Mouse (Mus musculus) midbrain, embryonic 13.5 days (tissue): ENCODE results near the gene Coq5. TPM values are rescaled to one million over a fixed set of nuclear protein-coding genes. Genes with fewer than 3 reads are reported as not detected.

Experiments
- ATAC-seq: fragments of 200-750 bp; cut with Nextera tagmentation; 2 replicates; pipeline ENCODE4 v1.8.0; 2017; ENCODE audit warnings: mild to moderate bottlenecking, moderate TSS enrichment, moderate library complexity
- H3K27ac ChIP-seq: fragments of 300-500 bp; sonication (generic); 2 replicates; pipeline ENCODE4 v1.5.1; 2015; ENCODE audit warnings: inconsistent platforms, mild to moderate bottlenecking, moderate library complexity
- H3K27me3 ChIP-seq: fragments of 300-500 bp; sonication (generic); 2 replicates; pipeline ENCODE4 v1.6.1; 2015; ENCODE audit warnings: mild to moderate bottlenecking, inconsistent platforms
- H3K36me3 ChIP-seq: fragments of 300-500 bp; sonication (generic); 2 replicates; pipeline ENCODE4 v1.6.1; 2015; ENCODE audit warnings: mild to moderate bottlenecking, inconsistent platforms
- H3K4me1 ChIP-seq: fragments of 300-500 bp; sonication (generic); replicated peaks from 2 replicates; pipeline ENCODE4 v1.6.1; 2015; ENCODE audit warnings: inconsistent platforms
- H3K4me2 ChIP-seq: fragments of 300-500 bp; sonication (generic); replicated peaks from 2 replicates; pipeline ENCODE4 v1.6.1; 2015; ENCODE audit warnings: moderate library complexity, mild to moderate bottlenecking, inconsistent platforms
- H3K4me3 ChIP-seq: fragments of 300-500 bp; sonication (generic); replicated peaks from 2 replicates; pipeline ENCODE4 v1.5.1; 2015; ENCODE audit warnings: mild to moderate bottlenecking, inconsistent platforms
- H3K9ac ChIP-seq: fragments of 300-500 bp; sonication (generic); replicated peaks from 2 replicates; pipeline ENCODE4 v1.6.1; 2015; ENCODE audit warnings: mild to moderate bottlenecking, inconsistent platforms
- H3K9me3 ChIP-seq: fragments of 300-500 bp; sonication (generic); 2 replicates; pipeline ENCODE4 v1.6.1; 2016; ENCODE audit warnings: mild to moderate bottlenecking, inconsistent platforms
- WGBS: fragments of 180-500 bp; shearing (Covaris S2); methylation state at CpG from one replicate; pipeline ENCODE4 v1.1.7; 2015; 5-methylcytosine and 5-hydroxymethylcytosine counted together
- polyA plus RNA-seq: library from polyadenylated mRNA; unstranded; fragments of >200 nt; fragmentation: Nextera tagmentation; extraction: Ambion mirVana; gene quantifications from 2 replicates; pipeline ENCODE4 v1.2.1, GENCODE M21; 2015

The Coq5 gene
- polyA plus RNA-seq, 1 experiment from 2014 or later, result 56.8 TPM

- H3K27me3 ChIP-seq, result no peaks in the 10 kb centered on the region
- H3K4me2 ChIP-seq, result peak overlapping the region; percentile 90
- H3K9me3 ChIP-seq, result no peaks in the 10 kb centered on the region
- peak overlapping the region; percentile 100 for H3K9ac ChIP-seq
- peak overlapping the region; percentile 90 for H3K27ac ChIP-seq
- peaks cover 50% of the 10 kb centered on the region for H3K4me1 ChIP-seq
- peak; percentile 79 for ATAC-seq
- under 1% methylated on average over 67 of the region's 77 CpGs for WGBS
- peak overlapping the region; percentile 98 for H3K4me3 ChIP-seq
- peaks cover 9% of the 10 kb centered on the region for H3K36me3 ChIP-seq
These were observed 7.3 kb upstream of the Coq5 start for GRCm38 (mm10) chr5:115271931-115272811.

DNA sequence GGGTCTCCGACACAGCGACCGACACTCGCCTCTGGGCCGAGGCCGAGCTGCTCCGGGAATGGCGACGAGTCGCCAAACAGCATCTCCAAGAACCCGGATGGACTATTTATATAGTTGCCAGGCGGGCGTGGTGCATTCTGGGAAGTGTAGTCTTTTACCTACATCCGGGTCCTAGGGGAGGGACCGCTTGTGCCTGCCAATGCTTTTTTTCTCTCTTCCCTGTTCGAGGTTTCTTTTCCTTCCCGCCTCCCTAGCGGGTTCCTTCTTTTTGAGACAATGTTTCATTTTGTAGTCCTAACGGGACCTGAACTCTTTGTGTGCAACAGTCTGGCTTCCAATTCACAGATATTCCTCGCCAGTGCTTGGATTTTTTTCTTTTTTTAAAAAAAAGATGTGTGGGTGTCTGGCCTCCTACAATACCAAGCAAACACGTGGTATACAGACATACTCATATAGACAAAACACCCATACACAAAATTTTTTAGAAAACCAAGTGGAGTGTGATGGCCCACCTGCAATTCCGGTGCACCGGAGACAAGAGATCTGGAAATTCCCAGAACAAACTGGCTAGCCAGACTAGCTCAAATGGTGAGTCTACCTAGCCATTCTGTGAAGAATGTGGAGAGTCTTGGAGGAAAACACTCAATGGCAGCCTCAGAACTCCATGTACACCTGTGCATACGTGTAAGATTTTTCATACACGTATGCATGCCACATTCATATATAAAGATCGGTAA lies 6.5 kb upstream of the Coq5 start, which contains the start of gene Rnf10:
Gene Rnf10 (minus strand): TSS at position 87 of the 737 bp plus-strand sequence.
- ATAC-seq, result peak; percentile 90
- 13% methylated on average over 25 of the region's 26 CpGs for WGBS
- Histone ChIP-seq H3K27me3 (no peaks in the 10 kb centered on the region), H3K9me3 (no peaks in the 10 kb centered on the region), H3K4me2 (peak within 1 kb of the TSS; percentile 90), H3K4me1 (peaks cover 45% of the 10 kb centered on the region), H3K9ac (peak within 1 kb of the TSS; percentile 100), H3K27ac (peak within 1 kb of the TSS; percentile 90), H3K4me3 (peak within 1 kb of the TSS; percentile 98), H3K36me3 (peaks cover 9% of the 10 kb centered on the region)

DNA sequence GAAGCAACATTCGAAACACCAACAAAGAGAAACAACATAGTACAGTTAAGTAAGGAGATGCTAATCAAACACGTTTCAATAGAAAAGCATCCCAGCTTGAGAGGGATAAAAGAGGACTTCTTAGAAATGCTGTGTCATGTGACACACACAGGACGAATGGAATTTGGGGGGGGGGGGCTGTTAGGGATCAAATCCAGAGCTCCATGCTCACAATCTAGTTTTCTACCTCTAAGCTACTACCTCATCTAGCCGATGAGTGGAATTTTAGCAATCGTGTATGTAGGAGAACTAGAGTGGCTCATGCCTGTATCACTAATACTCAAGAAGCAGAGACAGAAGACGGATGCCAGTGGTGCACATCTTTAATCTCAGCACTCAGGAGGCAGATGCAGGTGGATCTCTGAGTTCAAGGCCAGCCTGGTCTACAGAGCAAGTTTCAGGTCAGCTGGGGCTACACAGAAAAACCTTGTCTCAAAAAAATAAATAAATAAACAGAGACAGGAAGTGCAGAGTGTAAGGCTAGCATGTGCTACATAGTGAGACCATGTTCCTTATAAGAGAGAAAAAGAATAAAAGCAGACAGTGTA lies 5.8 kb upstream of the Coq5 start:
- Histone ChIP-seq H3K9me3 (no peaks in the 10 kb centered on the region), H3K36me3 (peaks cover 5% of the 10 kb centered on the region; the same call in 1 of the 2 replicates), H3K4me2 (peak overlapping the region; percentile 90), H3K9ac (peak overlapping the region; percentile 51; the same call in 1 of the 2 replicates), H3K4me3 (0 out of 2 replicates have a peak overlapping the region, but pooled peaks have one; percentile 98), H3K4me1 (peaks cover 40% of the 10 kb centered on the region), H3K27me3 (no peaks in the 10 kb centered on the region), H3K27ac (peak overlapping the region; percentile 90)
- no peak for ATAC-seq
- WGBS, result 68% methylated on average over 6 of the region's 6 CpGs

GRCm38 (mm10) chr5:115274353-115274752 lies 5.1 kb upstream of the Coq5 start:
- no peak overlapping the region for H3K4me2 ChIP-seq
- no peak overlapping the region for H3K4me3 ChIP-seq
- H3K27ac ChIP-seq, result no peak overlapping the region
- no peak overlapping the region for H3K9ac ChIP-seq
- no peaks in the 10 kb centered on the region for H3K9me3 ChIP-seq
- peaks cover 33% of the 10 kb centered on the region for H3K4me1 ChIP-seq
- WGBS, result 71% methylated on average over 1 of the region's 1 CpGs
- ATAC-seq, result no peak
- H3K27me3 ChIP-seq, result no peaks in the 10 kb centered on the region
- H3K36me3 ChIP-seq, result no peaks in the 10 kb centered on the region

DNA sequence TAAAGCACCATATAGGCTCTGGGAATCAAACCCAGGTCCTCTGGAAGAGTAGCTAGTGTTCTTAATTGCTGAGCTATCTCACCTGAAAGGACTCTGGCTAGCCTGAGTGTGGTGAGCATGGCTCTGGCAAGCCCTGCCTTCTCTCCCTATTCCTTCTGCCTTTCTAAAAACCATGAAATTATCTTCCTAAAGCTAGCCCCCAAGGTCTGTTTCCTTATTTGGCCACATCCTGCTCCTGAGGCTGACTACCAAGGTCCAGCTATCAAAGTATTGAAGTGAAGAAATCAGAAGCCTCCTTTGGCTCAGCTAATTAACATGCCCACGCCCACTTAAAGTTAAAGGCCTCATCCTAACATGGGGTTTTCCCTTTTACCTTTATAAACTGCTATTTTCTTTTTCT lies 4.7 kb upstream of the Coq5 start:
- ATAC-seq, result no peak
- no peak overlapping the region for H3K9ac ChIP-seq
- 91% methylated on average over 1 of the region's 1 CpGs for WGBS
- H3K36me3 ChIP-seq, result no peaks in the 10 kb centered on the region
- no peak overlapping the region for H3K4me2 ChIP-seq
- no peak overlapping the region for H3K4me3 ChIP-seq
- no peak overlapping the region for H3K27ac ChIP-seq
- H3K27me3 ChIP-seq, result no peaks in the 10 kb centered on the region
- H3K4me1 ChIP-seq, result peaks cover 29% of the 10 kb centered on the region
- no peaks in the 10 kb centered on the region for H3K9me3 ChIP-seq

DNA sequence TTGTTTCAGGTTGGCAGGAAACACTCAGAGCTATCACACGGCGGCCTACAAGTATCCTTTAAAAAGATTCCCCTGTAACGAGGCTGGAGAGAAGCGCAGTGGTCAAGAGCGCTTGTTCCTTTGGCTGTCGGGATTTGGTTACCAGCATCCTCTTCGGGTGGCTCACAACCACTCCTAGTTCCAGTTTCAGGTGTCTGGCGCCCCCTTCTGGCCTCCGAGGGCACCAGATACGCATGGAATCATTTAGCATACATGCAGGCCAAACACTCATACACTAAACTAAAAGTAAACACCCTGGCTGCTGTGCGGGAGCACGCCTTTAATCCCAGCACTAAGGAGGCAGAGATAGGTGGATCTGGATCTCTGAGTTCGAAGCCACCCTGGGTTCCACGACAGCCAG lies 3.5 kb upstream of the Coq5 start:
- no peak overlapping the region for H3K27ac ChIP-seq
- no peaks in the 10 kb centered on the region for H3K9me3 ChIP-seq
- H3K9ac ChIP-seq, result no peak overlapping the region
- no peak overlapping the region for H3K4me2 ChIP-seq
- H3K36me3 ChIP-seq, result no peaks in the 10 kb centered on the region
- 31% methylated on average over 14 of the region's 14 CpGs for WGBS
- peaks cover 23% of the 10 kb centered on the region for H3K4me1 ChIP-seq
- no peak for ATAC-seq
- no peak overlapping the region for H3K4me3 ChIP-seq
- H3K27me3 ChIP-seq, result no peaks in the 10 kb centered on the region

DNA sequence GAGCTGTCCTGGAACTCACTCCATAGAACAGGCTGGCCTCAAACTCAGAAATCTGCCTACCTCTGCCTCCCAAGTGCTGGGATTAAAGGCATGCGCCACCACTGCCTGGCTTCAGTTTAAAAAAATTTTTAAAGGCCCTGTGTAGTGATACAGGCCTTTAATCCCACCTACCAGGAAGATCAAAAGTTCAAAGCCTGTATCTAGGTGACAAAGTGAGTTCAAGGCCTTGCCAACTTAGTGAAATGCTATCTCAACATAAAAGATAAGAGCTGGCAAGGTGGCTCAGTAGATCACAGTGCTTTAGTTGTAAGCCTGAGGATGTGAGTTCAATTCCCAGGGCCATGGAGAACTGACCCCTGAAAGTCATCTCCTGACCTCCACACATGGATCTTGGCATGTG lies 1.4 kb upstream of the Coq5 start:
- no peak overlapping the region for H3K27ac ChIP-seq
- no peaks in the 10 kb centered on the region for H3K27me3 ChIP-seq
- no peak overlapping the region for H3K9ac ChIP-seq
- WGBS, result 83% methylated on average over 1 of the region's 1 CpGs
- H3K4me3 ChIP-seq, result no peak overlapping the region
- H3K36me3 ChIP-seq, result peaks cover 3% of the 10 kb centered on the region; the same call in 1 of the 2 replicates
- ATAC-seq, result no peak
- H3K4me2 ChIP-seq, result no peak overlapping the region
- H3K9me3 ChIP-seq, result no peaks in the 10 kb centered on the region
- peaks cover 16% of the 10 kb centered on the region for H3K4me1 ChIP-seq

DNA sequence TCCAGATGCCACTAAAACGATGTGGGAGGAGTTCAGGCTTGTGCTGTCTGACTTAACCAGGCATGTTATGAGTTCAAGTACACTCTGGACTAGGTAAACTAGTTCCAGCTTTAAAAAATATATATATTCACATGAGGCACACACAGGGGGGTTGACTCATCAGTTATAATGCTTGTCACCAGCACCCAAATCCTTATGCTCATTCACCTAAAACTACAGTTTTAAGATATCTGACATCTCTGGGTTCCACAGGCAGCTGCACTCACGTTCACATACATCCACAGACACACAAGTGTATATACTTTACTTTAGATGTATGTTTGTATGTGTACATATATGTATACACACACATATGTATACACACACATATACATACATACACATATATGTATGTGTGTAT lies 681 bp upstream of the Coq5 start:
- Histone ChIP-seq H3K36me3 (peaks cover 10% of the 10 kb centered on the region), H3K9ac (no peak overlapping the region), H3K4me2 (no peak overlapping the region), H3K27me3 (no peaks in the 10 kb centered on the region), H3K4me1 (peaks cover 8% of the 10 kb centered on the region), H3K27ac (no peak overlapping the region), H3K9me3 (no peaks in the 10 kb centered on the region), H3K4me3 (no peak overlapping the region)
- peak; percentile 13; the same call in 1 of the 2 replicates for ATAC-seq
- 64% methylated on average over 2 of the region's 2 CpGs for whole genome bisulfite sequencing

DNA sequence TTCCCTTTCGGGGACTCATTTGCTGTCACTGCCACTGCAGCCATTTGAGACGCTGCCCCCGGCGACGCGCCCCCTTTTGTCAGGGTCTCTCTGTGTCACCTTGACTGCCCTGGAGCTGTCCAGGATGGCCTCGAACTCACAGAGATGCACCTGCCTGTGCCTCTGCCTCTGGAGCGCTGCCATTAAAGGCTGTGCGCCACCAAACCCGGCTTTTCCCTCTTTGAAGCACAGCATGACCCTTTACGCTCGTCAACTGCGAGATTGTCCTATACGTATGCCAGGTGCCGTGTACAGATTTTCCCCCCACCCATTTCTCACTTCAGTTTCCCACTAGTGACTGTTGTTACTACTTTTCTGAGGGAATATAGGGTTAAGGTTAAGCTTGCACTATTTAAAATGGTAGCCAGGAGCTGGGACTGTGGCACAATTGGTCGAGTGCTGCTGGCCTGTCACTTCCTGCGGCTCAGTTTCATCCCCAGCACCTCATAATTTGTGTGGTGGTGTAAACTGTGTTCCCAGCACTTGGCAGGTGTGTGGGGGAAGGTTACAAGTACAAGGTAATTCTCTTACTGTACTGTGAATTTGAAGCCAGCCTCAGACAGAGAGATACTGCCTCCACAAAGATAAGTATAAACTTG lies 703 bp downstream of the Coq5 start:
- Histone ChIP-seq H3K27me3 (no peaks in the 10 kb centered on the region), H3K4me2 (peak overlapping the region; percentile 97), H3K9me3 (no peaks in the 10 kb centered on the region), H3K36me3 (peaks cover 22% of the 10 kb centered on the region), H3K4me3 (peak overlapping the region; percentile 96), H3K9ac (peak overlapping the region; percentile 86), H3K27ac (peak overlapping the region; percentile 60; the same call in 1 of the 2 replicates), H3K4me1 (peaks cover 6% of the 10 kb centered on the region)
- 8% methylated on average over 17 of the region's 17 CpGs for WGBS
- ATAC-seq, result peak; percentile 48

GRCm38 (mm10) chr5:115284735-115285134 lies 5.3 kb downstream of the Coq5 start:
- Histone ChIP-seq H3K4me3 (no peak overlapping the region), H3K27me3 (no peaks in the 10 kb centered on the region), H3K36me3 (peaks cover 48% of the 10 kb centered on the region), H3K9me3 (no peaks in the 10 kb centered on the region), H3K9ac (no peak overlapping the region), H3K4me1 (peaks cover 6% of the 10 kb centered on the region), H3K4me2 (no peak overlapping the region), H3K27ac (no peak overlapping the region)
- 94% methylated on average over 3 of the region's 3 CpGs for WGBS
- ATAC-seq, result no peak

DNA sequence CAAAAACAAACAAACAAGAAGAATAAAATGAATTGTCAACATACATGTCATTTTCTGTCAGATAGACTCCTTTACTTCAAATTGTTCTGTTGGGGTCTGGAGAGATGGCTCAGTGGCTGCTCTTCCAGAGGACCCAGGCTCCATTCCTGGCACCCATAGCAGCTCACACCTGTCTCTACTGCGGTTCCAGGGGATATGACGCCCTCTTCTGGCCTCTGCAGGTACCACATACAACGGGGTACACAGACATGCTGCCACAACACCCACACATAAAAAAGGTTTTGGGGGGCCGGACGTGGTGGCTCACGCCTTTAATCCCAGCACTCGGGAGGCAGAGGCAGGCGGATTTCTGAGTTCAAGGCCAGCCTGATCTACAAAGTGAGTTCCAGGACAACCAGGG lies 14.7 kb downstream of the Coq5 start:
- no peaks in the 10 kb centered on the region for H3K9me3 ChIP-seq

More for the DNA sequence above, 14.7 kb downstream of the Coq5 start:
- Histone ChIP-seq H3K4me1 (peaks cover 15% of the 10 kb centered on the region), H3K27ac (no peak overlapping the region), H3K4me3 (no peak overlapping the region), H3K9ac (no peak overlapping the region), H3K36me3 (peaks cover 79% of the 10 kb centered on the region), H3K27me3 (no peaks in the 10 kb centered on the region), H3K4me2 (no peak overlapping the region)
- ATAC-seq, result no peak
- WGBS, result 91% methylated on average over 8 of the region's 8 CpGs
